Mouse (Mus musculus) hindbrain, embryonic 16.5 days (tissue): ENCODE data around the gene Dsp. TPM values are rescaled to one million over a fixed set of nuclear protein-coding genes. Genes with fewer than 3 reads are reported as not detected.

ENCODE experiments used
- ATAC-seq: fragments of 200-750 bp; cut with Nextera tagmentation; 2 replicates; pipeline ENCODE4 v1.8.0; 2017; ENCODE audit warnings: moderate TSS enrichment, moderate library complexity
- H3K27ac ChIP-seq: fragments of 300-500 bp; sonication (generic); 2 replicates; pipeline ENCODE4 v1.5.1; 2014; ENCODE audit warnings: low read depth, mild to moderate bottlenecking, control low read depth, low read length, moderate library complexity
- H3K27me3 ChIP-seq: fragments of 300-500 bp; sonication (generic); replicated peaks from 2 replicates; pipeline ENCODE4 v1.6.1; 2014; ENCODE audit warnings: low read length; ENCODE audit not compliant: control insufficient read depth, insufficient read depth
- H3K36me3 ChIP-seq: fragments of 300-500 bp; sonication (generic); 2 replicates; pipeline ENCODE4 v1.6.1; 2014; ENCODE audit warnings: mild to moderate bottlenecking, low read length, moderate library complexity, mixed read lengths; ENCODE audit not compliant: control insufficient read depth, insufficient read depth
- H3K4me1 ChIP-seq: fragments of 300-500 bp; sonication (generic); 2 replicates; pipeline ENCODE4 v1.6.1; 2014; ENCODE audit warnings: low read depth, low read length; ENCODE audit not compliant: control insufficient read depth, insufficient read depth
- H3K4me2 ChIP-seq: fragments of 300-500 bp; sonication (generic); 2 replicates; pipeline ENCODE4 v1.6.1; 2014; ENCODE audit warnings: mild to moderate bottlenecking, low read length, control low read depth, moderate library complexity
- H3K4me3 ChIP-seq: fragments of 300-500 bp; sonication (generic); 2 replicates; pipeline ENCODE4 v1.5.1; 2014; ENCODE audit warnings: mild to moderate bottlenecking, low read length, control low read depth, moderate library complexity
- H3K9ac ChIP-seq: fragments of 300-500 bp; sonication (generic); 2 replicates; pipeline ENCODE4 v1.6.1; 2014; ENCODE audit warnings: low read depth, mild to moderate bottlenecking, control low read depth, low read length, moderate library complexity
- H3K9me3 ChIP-seq: fragments of 300-500 bp; sonication (generic); 2 replicates; pipeline ENCODE4 v1.6.1; 2014; ENCODE audit warnings: mild to moderate bottlenecking, low read length, moderate library complexity; ENCODE audit not compliant: control insufficient read depth
- WGBS: fragments of 180-500 bp; shearing (Covaris S2); extraction: QIAGEN DNeasy Blood & Tissue Kit; methylation state at CpG from one replicate; pipeline ENCODE4 v1.1.7; 2014; 5-methylcytosine and 5-hydroxymethylcytosine counted together
- polyA plus RNA-seq: library from polyadenylated mRNA; unstranded; fragments of >200 nt; fragmentation: Nextera tagmentation; extraction: Ambion mirVana; gene quantifications from 2 replicates; pipeline ENCODE4 v1.2.1, GENCODE M21; 2015

Dsp gene
- polyA plus RNA-seq, 1 experiment from 2014 or later = 0.21 TPM

- ATAC-seq = peak; percentile 42; the same call in 1 of the 2 replicates
- no peaks in the 10 kb centered on the region for H3K4me1 ChIP-seq
- no peaks in the 10 kb centered on the region for H3K36me3 ChIP-seq
- H3K27me3 ChIP-seq = peaks cover 10% of the 10 kb centered on the region
- H3K4me2 ChIP-seq = no peak overlapping the region
- 44% methylated on average over 11 of the region's 11 CpGs for WGBS
- H3K9me3 ChIP-seq = no peaks in the 10 kb centered on the region
- no peak overlapping the region for H3K27ac ChIP-seq
- H3K9ac ChIP-seq = no peak overlapping the region
- H3K4me3 ChIP-seq = no peak overlapping the region
These were observed 11.6 kb downstream of the Dsp start for GRCm38 (mm10) chr13:38162668-38163067.

GRCm38 (mm10) chr13:38164932-38165331, 13.8 kb downstream of the Dsp start:
- H3K27ac ChIP-seq = no peak overlapping the region
- H3K4me3 ChIP-seq = no peak overlapping the region
- no peaks in the 10 kb centered on the region for H3K9me3 ChIP-seq
- WGBS = 67% methylated on average over 10 of the region's 11 CpGs
- no peak overlapping the region for H3K9ac ChIP-seq
- ATAC-seq = no peak
- no peak overlapping the region for H3K4me2 ChIP-seq
- H3K4me1 ChIP-seq = no peaks in the 10 kb centered on the region
- no peaks in the 10 kb centered on the region for H3K36me3 ChIP-seq
- H3K27me3 ChIP-seq = no peaks in the 10 kb centered on the region

- Histone ChIP-seq H3K4me3 (no peak overlapping the region), H3K4me1 (no peaks in the 10 kb centered on the region)
These were observed 16.0 kb downstream of the Dsp start for GRCm38 (mm10) chr13:38167056-38167455.

GRCm38 (mm10) chr13:38170707-38171144, 19.6 kb downstream of the Dsp start:
- Histone ChIP-seq H3K27ac (no peak overlapping the region), H3K27me3 (no peaks in the 10 kb centered on the region), H3K9ac (no peak overlapping the region), H3K4me1 (no peaks in the 10 kb centered on the region), H3K9me3 (no peaks in the 10 kb centered on the region), H3K36me3 (no peaks in the 10 kb centered on the region), H3K4me3 (no peak overlapping the region), H3K4me2 (no peak overlapping the region)
- 47% methylated on average over 4 of the region's 4 CpGs for WGBS
- no peak for ATAC-seq

More at GRCm38 (mm10) chr13:38167056-38167455, 16.0 kb downstream of the Dsp start:
- 92% methylated on average over 3 of the region's 3 CpGs for WGBS
- no peak overlapping the region for H3K9ac ChIP-seq
- no peaks in the 10 kb centered on the region for H3K27me3 ChIP-seq
- no peaks in the 10 kb centered on the region for H3K9me3 ChIP-seq
- H3K27ac ChIP-seq = no peak overlapping the region
- no peaks in the 10 kb centered on the region for H3K36me3 ChIP-seq
- H3K4me2 ChIP-seq = no peak overlapping the region
- ATAC-seq = no peak

- Histone ChIP-seq H3K4me3 (no peak overlapping the region), H3K36me3 (no peaks in the 10 kb centered on the region)
- 84% methylated on average over 10 of the region's 10 CpGs for WGBS
These were observed 42.3 kb downstream of the Dsp start for GRCm38 (mm10) chr13:38193406-38193805.

GRCm38 (mm10) chr13:38201413-38201812, 50.3 kb downstream of the Dsp start:
- Histone ChIP-seq H3K36me3 (no peaks in the 10 kb centered on the region), H3K27ac (no peak overlapping the region), H3K4me2 (no peak overlapping the region), H3K9ac (no peak overlapping the region), H3K27me3 (no peaks in the 10 kb centered on the region), H3K4me1 (peaks cover 8% of the 10 kb centered on the region), H3K9me3 (peaks cover 11% of the 10 kb centered on the region), H3K4me3 (no peak overlapping the region)
- no peak for ATAC-seq
- 85% methylated on average over 6 of the region's 6 CpGs for WGBS

More at GRCm38 (mm10) chr13:38193406-38193805, 42.3 kb downstream of the Dsp start:
- no peak overlapping the region for H3K9ac ChIP-seq
- no peaks in the 10 kb centered on the region for H3K4me1 ChIP-seq
- H3K27me3 ChIP-seq = no peaks in the 10 kb centered on the region
- H3K27ac ChIP-seq = no peak overlapping the region
- H3K4me2 ChIP-seq = no peak overlapping the region
- ATAC-seq = no peak
- peaks cover 26% of the 10 kb centered on the region for H3K9me3 ChIP-seq

GRCm38 (mm10) chr13:38204171-38204570, 53.1 kb downstream of the Dsp start:
- peak overlapping the region; percentile 94 for H3K4me3 ChIP-seq
- H3K27ac ChIP-seq = no peak overlapping the region
- H3K9ac ChIP-seq = no peak overlapping the region
- no peaks in the 10 kb centered on the region for H3K27me3 ChIP-seq
- WGBS = 64% methylated on average over 4 of the region's 4 CpGs
- H3K4me1 ChIP-seq = peaks cover 8% of the 10 kb centered on the region
- no peaks in the 10 kb centered on the region for H3K36me3 ChIP-seq
- H3K9me3 ChIP-seq = no peaks in the 10 kb centered on the region
- peak overlapping the region; percentile 71 for H3K4me2 ChIP-seq
- no peak for ATAC-seq

- Histone ChIP-seq H3K27ac (peak within 1 kb of the TSS; percentile 94), H3K9me3 (no peaks in the 10 kb centered on the region), H3K4me3 (peak within 1 kb of the TSS; percentile 94), H3K4me1 (peaks cover 8% of the 10 kb centered on the region), H3K9ac (peak within 1 kb of the TSS; percentile 94), H3K4me2 (peak within 1 kb of the TSS; percentile 71), H3K36me3 (no peaks in the 10 kb centered on the region), H3K27me3 (no peaks in the 10 kb centered on the region)
- under 1% methylated on average over 56 of the region's 59 CpGs for whole genome bisulfite sequencing
- peak; percentile 100 for ATAC-seq
These were observed 53.8 kb downstream of the Dsp start, which contains the start of gene Snrnp48 for GRCm38 (mm10) chr13:38204702-38205482. Gene Snrnp48 (plus strand): TSS chr13:38204938.

- WGBS = 95% methylated on average over 5 of the region's 5 CpGs
These were observed 60.0 kb downstream of the Dsp start for GRCm38 (mm10) chr13:38211122-38211521.

More at GRCm38 (mm10) chr13:38211122-38211521, 60.0 kb downstream of the Dsp start:
- H3K9ac ChIP-seq = no peak overlapping the region
- H3K4me3 ChIP-seq = no peak overlapping the region
- no peaks in the 10 kb centered on the region for H3K27me3 ChIP-seq
- H3K9me3 ChIP-seq = no peaks in the 10 kb centered on the region
- ATAC-seq = no peak
- no peak overlapping the region for H3K4me2 ChIP-seq
- no peak overlapping the region for H3K27ac ChIP-seq
- H3K36me3 ChIP-seq = peaks cover 17% of the 10 kb centered on the region
- H3K4me1 ChIP-seq = peaks cover 2% of the 10 kb centered on the region
